Mouse (Mus musculus) olfactory bulb, adult 2 months (tissue): ENCODE data around the gene Chrna4.

Experiments used
- CTCF ChIP-seq: fragments of 200-500 bp; IDR thresholded peaks from 2 replicates; pipeline ENCODE4 v1.5.1; 2012; ENCODE audit warnings: low read depth, mild to moderate bottlenecking, low read length, moderate library complexity; ENCODE audit not compliant: insufficient read depth
- POLR2A ChIP-seq: fragments of 200-500 bp; IDR thresholded peaks from 2 replicates; pipeline ENCODE4 v1.6.1; 2012; ENCODE audit warnings: mild to moderate bottlenecking, low read depth, low read length, moderate library complexity; ENCODE audit not compliant: insufficient read depth

GRCm38 (mm10) chr2:181090123-181090522 lies 46.8 kb upstream of the Chrna4 start:
- no peak for TF ChIP-seq POLR2A
- TF ChIP-seq CTCF: no peak
